Mouse (Mus musculus): ENCODE results near the gene Sirt2.
A peak's percentile ranks its signal among the peaks of the same experiment; 100 is the strongest.

Sirt2 gene

DNA sequence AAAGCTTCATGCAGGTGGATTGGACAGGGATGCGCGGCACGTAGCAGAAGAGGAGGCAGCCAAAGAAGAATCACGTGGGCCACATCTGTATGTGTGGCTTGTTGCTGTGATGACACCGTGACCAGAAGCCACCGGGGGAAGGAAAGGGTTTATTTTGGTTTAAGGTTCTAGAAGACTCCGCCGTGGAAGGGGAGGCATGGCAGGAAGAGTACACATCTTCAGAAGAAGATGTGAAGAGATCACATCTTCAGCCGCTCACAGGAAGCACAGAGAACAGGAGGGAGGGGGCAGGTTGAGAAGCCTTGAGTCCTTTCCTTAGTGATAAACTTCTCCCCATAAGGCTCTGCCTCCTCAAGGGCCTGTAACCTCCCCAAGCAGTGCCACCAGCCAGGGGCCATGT lies 33.5 kb downstream of the Sirt2 start:
- no peak for DNase-seq

DNA sequence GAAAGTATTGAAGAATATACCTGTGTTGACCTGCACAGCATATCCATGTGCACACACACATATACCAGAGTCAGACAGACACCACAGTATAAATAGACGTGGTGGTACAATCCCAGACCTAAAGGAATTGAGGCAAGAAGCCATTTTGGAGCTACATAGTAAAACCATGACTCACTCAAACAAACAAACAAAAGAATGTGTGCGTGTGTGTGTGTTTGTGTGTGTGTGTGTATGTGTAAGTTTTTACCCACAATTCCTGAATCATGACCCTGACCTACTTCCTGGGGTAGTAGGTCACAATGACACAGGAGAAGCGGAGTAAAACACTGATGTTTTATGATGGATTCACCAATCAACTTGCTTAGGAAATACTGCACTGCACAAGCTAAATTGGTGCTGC lies 34.9 kb downstream of the Sirt2 start:
- DNase-seq = no peak

DNA sequence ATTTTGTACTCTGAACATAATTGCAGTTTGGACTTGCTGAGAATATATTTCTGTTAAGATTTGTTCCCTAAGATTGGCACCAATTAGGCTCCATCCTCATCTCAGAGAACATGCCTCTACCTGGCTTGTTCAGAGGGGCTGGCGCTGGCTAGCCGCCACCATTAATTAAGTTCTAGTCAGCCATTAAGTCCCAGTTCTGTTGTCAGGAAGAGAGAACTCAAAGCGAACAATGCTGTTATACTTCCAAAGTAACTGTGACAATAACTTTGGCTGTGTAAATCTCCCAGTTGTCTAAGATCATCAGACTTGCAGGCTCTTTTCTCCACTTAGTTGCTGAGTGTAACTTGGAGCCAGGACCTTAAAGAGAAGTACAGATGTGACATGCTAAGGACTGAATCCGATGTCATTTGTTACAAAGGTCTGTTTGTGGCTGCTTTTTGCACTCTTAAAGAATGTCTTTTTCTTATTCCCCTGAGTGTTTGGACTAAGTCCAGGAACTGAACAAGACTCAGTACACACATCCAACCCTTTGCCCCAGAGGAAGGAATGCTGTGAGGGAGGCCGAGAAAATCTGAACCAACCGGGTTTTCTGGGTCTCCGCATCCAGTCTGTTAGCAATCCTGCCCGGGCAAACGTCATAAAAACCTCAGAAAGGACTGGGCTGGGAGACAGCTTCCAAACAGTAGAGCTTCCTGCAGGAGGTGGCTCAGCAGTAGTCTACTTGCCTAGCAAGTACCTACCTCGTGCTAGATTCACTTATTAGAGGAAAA lies 35.6 kb downstream of the Sirt2 start:
- no peak for DNase-seq

DNA sequence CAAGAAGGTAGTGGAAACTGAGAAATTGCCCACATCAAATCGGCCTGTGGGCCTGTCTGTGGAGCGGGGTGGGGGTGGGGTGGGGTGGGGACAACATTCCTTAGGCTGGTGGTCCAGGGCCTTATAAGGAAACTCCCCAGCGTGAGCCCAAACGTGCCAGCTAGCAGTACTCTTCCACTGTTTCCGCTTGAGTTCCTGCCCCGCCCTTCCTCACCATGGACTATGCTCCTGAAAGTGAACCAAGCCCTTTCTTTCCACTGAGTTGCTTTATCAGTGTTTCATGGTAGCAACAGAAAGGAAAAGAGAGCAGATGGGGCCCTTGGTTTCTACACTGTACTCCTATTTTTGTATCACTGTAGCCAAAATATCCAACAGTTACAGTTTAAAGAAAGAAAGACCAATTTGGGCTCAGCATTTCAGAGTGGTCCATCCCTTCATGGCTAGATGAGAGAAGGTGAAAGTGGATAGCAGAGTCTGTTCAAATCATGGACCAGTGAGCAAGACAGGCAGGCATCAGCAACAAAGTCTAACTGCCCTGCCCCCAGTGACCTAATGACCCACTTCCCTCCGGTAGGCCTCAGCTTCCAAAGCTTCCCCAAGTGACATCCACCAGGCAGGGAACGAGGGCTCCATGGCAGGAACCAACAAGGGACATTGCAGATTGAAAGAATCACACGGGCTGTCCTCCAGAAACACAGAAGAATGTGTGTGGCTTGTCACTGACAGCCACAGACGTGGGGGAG lies 36.5 kb downstream of the Sirt2 start:
- DNase-seq = no peak

DNA sequence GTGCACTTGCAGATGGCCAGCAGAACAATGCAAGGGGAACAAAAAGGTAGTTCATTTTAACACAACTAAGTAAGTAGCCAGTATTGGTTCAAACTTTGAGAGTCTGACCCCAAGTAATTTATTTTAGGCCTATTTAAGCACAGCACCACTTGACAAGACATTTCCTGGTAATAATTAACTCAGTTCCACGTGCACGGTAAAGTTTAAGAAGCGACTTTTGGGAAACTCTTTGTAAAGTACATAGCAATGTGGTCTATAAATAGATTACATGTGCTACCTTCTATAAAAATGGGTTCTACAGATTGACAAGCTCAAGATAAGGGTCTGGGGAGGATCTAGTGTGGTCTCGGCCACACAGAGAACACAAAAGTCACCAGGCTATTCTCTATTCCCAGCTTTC lies 37.2 kb downstream of the Sirt2 start:
- no peak for DNase-seq

DNA sequence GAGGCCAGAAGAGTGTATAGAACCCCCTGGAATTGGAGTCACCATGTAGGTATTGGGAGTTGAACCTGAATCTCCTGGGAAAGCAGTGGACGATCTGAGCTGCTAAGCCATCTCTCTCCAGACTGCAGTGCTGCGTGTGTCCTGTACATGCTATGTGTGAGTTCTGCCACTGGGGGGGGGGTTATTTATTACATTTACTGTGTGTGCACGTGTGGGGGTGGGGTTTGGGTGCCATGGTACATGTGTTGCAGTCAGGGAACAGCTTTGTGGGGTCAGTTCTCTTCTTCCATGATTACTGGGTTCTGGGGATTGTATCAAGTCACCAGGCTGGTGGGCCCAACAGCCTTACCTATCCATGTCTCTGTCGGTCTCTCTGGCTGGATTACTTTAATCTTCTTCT lies 40.3 kb downstream of the Sirt2 start:
- no peak for DNase-seq

DNA sequence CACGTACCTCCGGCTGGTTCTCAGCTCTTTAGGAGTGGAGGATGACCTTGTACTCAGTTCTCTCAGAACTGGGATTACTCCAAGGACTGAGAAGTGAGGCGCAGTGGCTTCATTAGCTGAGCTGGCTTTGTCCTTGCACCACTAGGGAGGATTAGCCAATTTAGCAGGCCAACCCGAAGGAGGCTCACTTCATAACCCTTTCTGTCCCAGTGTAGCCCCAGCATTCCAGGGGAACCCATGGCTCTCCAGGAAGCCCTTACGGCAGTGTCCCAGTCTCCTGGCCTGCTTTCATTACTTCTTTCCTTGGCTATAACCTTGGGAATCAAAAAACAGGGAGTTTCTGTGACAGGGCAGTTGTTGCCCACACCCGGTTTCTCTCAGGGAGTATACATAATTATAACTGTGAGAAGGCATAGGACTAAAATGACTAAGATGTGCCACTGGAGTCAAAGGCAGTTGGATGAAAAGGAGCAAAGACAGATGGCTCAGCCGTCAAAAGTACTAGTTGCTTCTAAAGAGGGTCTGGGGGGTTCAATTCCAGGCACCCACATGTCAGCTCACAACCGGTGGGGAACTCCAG lies 41.2 kb downstream of the Sirt2 start:
- peak; percentile 67 for DNase-seq

DNA sequence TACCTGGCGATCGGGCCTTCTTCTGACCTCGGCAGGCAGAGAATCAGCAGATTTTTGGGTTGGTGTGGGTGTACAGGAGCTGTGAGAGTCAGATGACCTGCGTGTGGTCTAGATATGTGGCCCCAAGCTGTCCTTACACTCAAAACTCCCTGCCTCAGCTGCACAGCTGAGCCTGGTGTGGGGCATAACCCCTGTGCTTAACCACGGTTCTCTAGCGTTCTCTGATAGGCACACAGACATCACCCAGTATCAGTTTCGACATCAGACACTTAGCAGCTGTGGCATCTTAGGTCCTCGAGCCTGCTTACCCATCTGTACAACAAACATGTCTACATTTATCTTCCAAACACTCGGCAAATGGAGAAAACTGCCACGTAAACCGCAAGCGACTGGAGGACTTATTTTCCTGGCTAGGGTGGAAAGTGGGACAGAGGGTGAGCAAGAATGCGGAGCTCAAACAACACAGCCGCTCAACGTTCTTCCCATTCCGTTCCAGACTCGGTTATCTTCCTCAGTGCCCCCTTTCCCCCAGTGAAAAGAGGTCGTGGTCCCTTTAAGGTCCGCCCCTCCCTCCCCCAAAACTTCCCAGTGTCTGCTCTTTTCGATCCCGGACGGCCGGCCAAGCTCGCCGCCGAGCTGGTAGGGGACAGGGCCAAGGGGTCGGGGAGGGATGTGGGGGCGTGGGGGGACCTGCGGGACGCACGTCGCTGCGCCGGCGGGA lies 41.8 kb downstream of the Sirt2 start, which contains the start of gene Hnrnpl:
Hnrnpl (plus strand) TSS at position 321 of the 721 bp plus-strand sequence.
- peak; percentile 78 for DNase-seq

DNA sequence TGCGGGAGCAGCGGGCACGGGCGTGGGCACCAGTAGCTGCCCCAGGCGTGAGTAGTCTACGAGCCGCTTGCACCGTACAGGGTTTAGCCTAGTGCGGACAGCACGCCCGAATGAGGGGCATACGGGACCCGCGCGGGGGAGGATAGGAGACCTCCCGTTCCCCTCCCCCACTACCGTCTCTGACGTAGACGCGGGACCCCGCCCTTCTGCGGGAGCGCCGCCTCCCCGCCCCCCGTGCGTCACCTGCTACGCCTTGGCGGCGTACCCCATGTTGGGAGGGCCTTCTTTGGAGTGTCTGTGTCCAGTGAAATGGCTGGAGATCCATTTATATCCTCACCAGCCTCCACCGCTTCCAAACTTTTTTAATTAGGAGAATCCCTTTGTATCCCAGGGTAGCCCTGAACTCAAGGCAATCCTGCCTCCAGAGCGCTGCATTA lies 42.4 kb downstream of the Sirt2 start:
- DNase-seq = peak; percentile 97

DNA sequence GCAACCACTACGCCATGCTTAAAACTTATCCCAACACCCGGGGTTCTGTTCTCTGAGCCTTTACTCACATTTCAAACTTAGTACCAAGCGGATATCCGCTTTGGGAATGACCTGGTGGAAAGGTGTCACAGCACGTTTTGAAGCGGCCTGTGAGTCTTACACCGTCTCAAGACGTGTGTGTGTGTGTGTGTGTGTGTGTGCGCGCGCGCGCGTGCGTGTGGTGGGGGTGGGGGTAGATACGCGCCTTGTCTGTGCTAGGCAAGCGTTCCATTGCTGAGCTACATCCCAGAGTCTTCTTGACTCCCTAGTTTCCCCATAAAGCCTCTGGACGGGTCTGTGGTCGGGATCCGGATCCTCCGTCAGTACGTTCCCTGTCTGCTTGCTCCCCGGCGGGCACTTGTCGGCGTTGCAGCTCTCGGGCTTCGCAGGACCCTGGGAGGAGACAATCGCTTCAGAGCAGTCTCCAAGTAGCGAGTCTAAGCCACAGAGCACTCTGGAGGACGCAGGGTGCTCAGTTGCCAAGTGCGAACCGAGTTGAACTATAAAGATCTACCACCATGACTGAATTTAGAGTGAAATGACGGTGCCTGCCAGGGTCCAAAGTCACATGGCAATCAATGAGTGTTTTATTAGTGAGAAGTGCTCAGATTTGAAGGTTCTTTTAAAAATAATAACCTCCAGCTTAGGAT lies 43.0 kb downstream of the Sirt2 start:
- peak; percentile 78 for DNase-seq

DNA sequence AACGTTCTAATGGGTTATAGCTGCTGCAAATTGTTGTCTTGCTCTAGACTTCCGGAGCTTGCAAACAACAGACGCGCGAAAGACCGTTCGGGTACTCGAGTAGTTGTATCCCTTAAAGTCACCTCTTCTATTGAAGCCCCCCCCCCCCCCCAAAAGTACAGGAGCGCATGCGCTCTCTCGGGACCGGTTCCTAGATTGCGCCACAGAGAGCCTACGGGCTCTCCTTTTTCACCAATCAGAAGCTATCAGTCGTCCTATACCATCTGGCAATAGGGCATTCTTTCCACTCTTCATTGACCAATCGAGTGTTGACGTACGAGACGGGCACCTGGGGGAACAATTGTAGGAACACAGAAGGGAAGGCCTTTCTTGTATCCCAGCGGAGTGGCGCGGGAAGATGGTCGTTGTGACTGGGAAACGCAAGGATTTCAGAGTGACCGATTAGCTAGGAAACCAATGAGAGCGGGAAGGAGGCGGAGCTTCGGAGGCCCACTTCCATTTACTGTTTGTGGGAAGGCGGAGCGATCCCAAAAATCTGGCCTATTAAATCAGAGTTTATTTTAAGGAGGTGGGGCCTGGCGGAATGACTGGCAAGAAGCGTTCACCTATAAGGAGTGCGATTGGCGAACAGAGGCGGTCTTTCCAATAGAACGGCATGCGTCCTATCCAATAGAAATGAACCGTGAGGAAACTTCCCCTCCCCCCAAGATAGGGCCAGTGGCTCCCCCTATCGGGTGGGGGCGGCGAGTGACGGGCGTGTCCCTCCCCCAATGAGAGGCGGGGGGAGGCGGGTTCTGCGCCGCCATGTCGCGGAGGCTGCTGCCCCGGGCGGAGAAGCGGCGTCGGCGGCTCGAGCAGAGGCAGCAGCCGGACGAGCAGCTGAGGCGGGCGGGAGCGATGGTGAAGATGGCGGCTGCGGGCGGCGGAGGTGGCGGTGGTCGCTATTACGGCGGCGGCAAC lies 43.9 kb downstream of the Sirt2 start:
- peak; percentile 100 for DNase-seq

DNA sequence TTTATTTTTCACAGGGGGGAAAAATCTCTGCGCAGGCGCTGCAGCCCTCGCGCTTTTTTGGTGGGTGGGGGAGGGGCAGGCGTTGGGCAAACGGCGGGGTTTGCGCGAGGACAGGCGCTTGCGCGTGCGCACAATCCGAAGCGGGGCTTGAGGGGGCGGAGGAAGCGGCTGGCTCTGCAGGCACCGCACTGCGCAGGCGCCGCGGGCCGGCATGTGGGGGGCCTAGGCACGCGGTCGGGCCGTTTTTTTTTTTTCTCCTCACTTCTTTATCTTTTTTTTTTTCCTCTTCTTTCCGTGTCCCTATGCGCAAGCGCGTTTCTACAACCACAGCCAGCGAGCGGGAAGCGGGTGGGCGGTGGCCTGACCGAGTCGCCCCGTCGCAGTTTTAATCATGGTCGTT lies 44.7 kb downstream of the Sirt2 start:
- peak; percentile 87 for DNase-seq

DNA sequence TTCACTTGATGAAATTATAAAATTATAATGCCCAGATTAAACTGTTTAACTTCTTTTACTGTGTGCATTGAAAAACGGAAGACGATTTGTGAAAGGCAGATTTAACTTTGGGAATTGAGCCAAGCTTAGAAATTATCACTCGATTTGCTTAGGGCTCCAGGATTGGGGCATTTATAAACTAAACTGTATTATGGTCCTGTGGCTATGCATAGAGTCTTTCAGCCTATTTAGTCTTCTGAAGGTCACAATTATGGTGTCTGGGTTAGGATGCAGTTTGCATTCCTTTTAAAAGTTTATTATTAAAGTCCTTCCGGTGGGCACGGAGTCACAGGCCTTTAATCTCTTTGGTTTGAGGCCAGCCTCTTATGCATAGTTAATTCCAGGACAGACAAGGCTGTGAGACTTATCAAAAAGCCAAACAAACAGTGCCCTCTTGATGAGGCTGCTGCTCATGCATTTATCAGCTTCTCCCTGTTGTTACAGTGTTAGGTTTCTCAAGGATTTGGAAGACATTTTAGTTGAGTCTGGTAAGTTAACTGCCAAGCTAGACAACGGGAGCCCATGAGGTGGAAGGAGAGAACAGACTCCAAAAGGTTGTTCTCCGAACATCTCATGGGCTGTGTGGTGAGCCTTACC lies 45.2 kb downstream of the Sirt2 start:
- DNase-seq = peak; percentile 67

DNA sequence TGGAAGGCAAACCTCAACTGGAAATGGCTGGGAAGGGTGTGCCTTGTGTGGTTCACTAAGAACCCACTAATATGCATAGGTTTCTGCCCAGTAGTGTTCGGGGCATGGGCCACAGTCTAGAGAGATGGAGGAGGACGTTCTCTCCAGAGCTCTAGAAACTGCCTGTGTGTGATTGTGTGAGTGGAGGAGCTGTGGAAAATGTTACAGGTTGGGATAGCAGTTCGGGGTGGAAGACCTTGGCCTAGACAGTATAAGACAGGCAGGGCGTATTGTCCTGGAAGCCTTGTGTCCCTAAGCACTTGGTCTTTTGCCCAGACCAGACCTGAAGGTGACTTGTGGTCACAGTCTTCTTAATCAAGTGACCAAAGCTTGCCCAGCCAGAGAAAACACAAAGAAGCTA lies 45.9 kb downstream of the Sirt2 start:
- peak; percentile 62 for DNase-seq

DNA sequence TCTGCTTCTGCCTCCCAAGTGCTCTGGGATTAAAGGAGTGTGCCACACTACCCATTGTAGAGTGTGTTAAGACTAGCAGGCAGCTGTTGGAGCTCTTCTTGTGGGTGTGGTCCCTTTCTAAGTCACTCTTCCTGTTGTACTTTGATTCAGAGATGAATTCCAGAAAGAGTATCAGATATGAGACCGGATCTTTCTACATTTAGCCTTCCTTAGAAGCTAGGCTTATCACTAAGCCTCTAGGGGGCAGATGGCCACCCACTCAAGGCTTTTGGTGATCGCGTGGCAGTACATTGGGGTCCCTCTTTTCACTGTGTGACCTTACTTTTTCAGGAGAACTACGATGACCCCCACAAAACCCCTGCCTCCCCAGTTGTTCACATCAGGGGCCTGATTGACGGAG lies 46.4 kb downstream of the Sirt2 start:
- peak; percentile 49 for DNase-seq

DNA sequence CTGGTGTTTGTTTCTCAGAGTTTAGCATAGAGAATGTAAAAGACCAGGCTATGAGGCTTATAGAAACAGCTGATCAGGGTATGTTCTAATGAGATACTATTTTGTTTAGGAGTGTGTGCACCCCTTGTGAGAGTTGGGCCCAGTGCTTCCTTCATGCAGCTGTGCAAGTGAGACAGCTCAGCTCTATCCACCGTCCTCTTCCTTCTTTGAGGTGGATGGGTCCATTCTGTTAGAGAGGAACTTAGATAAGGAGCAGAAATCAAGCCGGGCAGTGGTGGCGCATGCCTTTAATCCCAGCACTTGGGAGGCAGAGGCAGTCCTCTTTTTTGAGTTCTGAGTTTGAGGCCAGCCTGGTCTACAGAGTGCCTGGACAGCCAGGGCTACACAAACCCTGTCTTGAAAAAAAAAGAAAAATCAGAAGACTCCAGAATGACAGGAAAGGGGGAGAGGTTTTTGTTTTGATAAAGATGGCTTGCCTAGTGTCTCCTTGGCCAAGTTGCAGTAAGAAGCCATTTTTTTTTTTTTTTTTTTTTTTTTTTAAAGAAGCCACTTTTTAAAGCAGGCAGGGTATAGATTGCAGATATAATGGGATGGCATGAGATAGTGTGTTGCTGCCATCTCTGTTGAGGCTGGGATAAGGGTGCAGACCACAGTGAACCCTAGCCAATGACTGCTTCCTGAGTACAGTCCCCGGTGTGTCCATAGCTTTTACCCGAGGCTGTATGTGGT lies 47.9 kb downstream of the Sirt2 start:
- no peak for DNase-seq

DNA sequence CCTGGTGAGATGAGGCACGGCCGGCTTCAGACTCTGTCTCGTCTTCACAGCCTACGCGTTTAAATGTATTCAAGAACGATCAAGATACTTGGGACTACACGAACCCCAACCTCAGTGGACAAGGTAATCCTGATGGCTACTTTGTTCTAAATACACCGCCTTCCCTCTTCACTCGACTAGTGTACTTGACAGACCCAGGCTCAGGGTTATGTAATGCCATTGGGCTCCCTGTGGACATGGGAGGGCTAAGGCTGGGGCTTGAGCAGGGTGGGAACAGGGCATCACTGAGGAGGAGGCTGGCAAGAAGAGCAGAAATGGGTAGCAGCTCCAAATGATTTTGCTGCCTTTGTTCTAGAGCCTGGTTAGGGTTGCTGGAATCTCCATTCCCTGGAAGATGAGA lies 48.7 kb downstream of the Sirt2 start:
- DNase-seq = no peak

DNA sequence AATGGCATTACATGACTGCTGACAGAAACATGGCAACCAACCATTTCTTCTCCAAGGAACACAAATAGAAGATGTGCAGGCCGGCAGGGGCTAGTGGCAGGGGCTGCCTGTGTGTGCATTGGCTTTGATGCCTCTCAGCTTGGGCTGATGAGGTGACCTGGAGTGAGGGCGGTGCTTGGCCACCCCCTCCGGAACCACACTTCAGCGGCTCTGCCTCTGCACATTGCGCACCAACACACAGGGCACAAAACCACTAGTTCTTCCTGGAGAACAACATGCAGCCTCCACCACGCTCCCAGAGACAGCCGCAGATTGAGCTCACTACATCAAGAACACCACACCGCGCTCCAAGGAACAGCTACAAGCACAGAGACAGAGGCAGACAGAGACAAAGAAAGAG lies 49.7 kb downstream of the Sirt2 start:
- DNase-seq = peak; percentile 43

DNA sequence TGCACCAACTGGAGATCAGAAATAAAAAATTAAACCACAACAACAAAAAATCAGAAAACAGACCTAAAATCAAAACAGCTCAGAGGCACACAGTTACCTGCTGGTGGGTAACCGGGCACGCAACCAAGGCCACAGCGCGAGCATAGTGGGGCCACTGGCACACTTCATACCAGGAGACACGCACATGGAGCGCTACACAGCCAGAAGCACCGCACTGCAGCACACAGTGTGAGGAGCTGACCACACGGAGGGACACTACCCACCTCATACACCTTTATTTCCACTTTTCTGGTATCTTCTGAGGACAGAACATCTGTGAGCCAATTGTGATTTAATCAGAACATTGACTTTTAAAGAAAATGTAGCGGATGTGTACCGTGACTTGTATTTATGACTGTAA lies 50.4 kb downstream of the Sirt2 start:
- DNase-seq = no peak

DNA sequence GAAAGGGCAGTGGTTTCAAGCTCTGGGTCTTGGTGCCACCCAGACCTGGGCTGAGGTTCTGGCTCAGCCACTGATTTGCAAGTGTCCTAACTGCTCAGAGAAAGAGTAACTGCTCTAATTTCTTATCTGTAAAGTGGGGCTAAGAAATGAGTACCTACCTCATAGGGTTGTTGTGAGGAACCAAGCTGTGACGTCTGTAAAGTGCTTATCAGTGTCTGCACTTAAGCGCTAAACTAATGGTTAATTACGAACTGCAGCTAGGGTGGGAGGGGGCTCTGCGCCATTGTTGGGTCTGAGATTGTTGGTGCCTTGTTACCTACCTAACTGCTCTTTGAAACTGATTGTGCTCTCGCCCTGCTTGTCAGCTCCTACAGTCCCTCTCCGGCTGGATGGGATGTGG lies 51.0 kb downstream of the Sirt2 start:
- DNase-seq = peak; percentile 26
